ENCODE assay signal across 10 mouse cellular contexts in genomic region chr10:67047712-67048645, GRCm38 (mm10). TPM values are rescaled to one million over a fixed set of nuclear protein-coding genes. Genes with fewer than 3 reads are reported as not detected.
DNase-seq lines count a peak whose midpoint lies in the region; ATAC-seq and TF ChIP-seq lines count a peak whose summit lies in the region.
"Had no signal": no experiment of that assay in that cellular context is flagged by ENCODE, and none has a peak within 500 bp of the region (broad histone marks: within the 10 kb centered on the region; RNA-seq: fewer than 3 reads in every experiment).

No protein-coding gene starts in this region.

- peak; percentile 68 for DNase-seq in forebrain, embryonic 14.5 days (ENCODE audit: low spot score)
- DNase-seq in liver, postnatal 0 days: no peak
- DNase-seq in natural killer cell, adult 2 months (ENCODE audit: low spot score in 2 of 2): no peak
- no peak for DNase-seq in urinary bladder, postnatal 36 days (ENCODE audit: low spot score in 2 of 2)
- DNase-seq: cerebellum, adult 8-10 months; lung, postnatal 14 days had no signal

- H3K4me2 ChIP-seq in forebrain, embryonic 14.5 days (ENCODE audit: low read length): no peak overlapping the region
- no peak overlapping the region for H3K4me2 ChIP-seq in forebrain, embryonic 12.5 days
- H3K4me2 ChIP-seq in liver, postnatal 0 days (ENCODE audit: low read depth, low read length): no peak overlapping the region
- H3K4me2 ChIP-seq in liver, embryonic 12.5 days: no peak overlapping the region

- TF ChIP-seq CTCF in liver, postnatal 0 days (IDR thresholded peaks at IDR 0.05; ENCODE audit: low read depth): no peak
- TF ChIP-seq CTCF in embryonic fibroblast, embryonic 13.5 days (IDR thresholded peaks at IDR 0.05; ENCODE audit: borderline replicate concordance, insufficient read depth, low read length): no peak

- no peak overlapping the region for H3K4me3 ChIP-seq in forebrain, embryonic 14.5 days (ENCODE audit: low read depth, low read length)
- H3K4me3 ChIP-seq in forebrain, embryonic 12.5 days (replicated peaks): no peak overlapping the region
- H3K4me3 ChIP-seq in liver, postnatal 0 days (ENCODE audit: low read depth, low read length): no peak overlapping the region
- no peak overlapping the region for H3K4me3 ChIP-seq in liver, embryonic 12.5 days
- no peak overlapping the region for H3K4me3 ChIP-seq in embryonic fibroblast, embryonic 13.5 days (ENCODE audit: insufficient read depth, low read length)

- no peaks in the 10 kb centered on the region for H3K9me3 ChIP-seq in forebrain, embryonic 14.5 days (replicated peaks; ENCODE audit: control insufficient read depth, low read length)
- H3K9me3 ChIP-seq in forebrain, embryonic 12.5 days: no peaks in the 10 kb centered on the region
- no peaks in the 10 kb centered on the region for H3K9me3 ChIP-seq in liver, postnatal 0 days (ENCODE audit: low read length)
- no peaks in the 10 kb centered on the region for H3K9me3 ChIP-seq in liver, embryonic 12.5 days (replicated peaks)

- TF ChIP-seq EP300 in liver, postnatal 0 days (IDR thresholded peaks at IDR 0.05; ENCODE audit: low read depth): no peak

- 74% methylated on average over 18 of the region's 18 CpGs for WGBS in forebrain, embryonic 14.5 days
- WGBS in forebrain, embryonic 12.5 days: 86% methylated on average over 18 of the region's 18 CpGs
- WGBS in liver, postnatal 0 days (ENCODE audit: insufficient replicate concordance): 62% methylated on average over 18 of the region's 18 CpGs
- 73% methylated on average over 18 of the region's 18 CpGs for WGBS in liver, embryonic 12.5 days (ENCODE audit: insufficient replicate concordance)

- TF ChIP-seq POLR2A in embryonic fibroblast, embryonic 13.5 days (IDR thresholded peaks at IDR 0.05; ENCODE audit: low read depth, low read length): no peak

- H3K27me3 ChIP-seq in forebrain, embryonic 14.5 days (replicated peaks; ENCODE audit: control insufficient read depth, insufficient read depth, low read length): no peaks in the 10 kb centered on the region
- H3K27me3 ChIP-seq in forebrain, embryonic 12.5 days: no peaks in the 10 kb centered on the region
- H3K27me3 ChIP-seq in liver, postnatal 0 days (ENCODE audit: insufficient read depth, low read length): no peaks in the 10 kb centered on the region
- no peaks in the 10 kb centered on the region for H3K27me3 ChIP-seq in liver, embryonic 12.5 days (replicated peaks)

- peaks cover 22% of the 10 kb centered on the region for H3K4me1 ChIP-seq in forebrain, embryonic 14.5 days (ENCODE audit: control insufficient read depth, insufficient read depth, low read length)
- H3K4me1 ChIP-seq in forebrain, embryonic 12.5 days: peaks cover 48% of the 10 kb centered on the region
- peaks cover 36% of the 10 kb centered on the region for H3K4me1 ChIP-seq in liver, postnatal 0 days (ENCODE audit: insufficient read depth)
- peaks cover 33% of the 10 kb centered on the region for H3K4me1 ChIP-seq in liver, embryonic 12.5 days
- H3K4me1 ChIP-seq in embryonic fibroblast, embryonic 13.5 days (ENCODE audit: control insufficient read depth, insufficient read depth, low read length): peaks cover 12% of the 10 kb centered on the region

- peak; percentile 64; the same call in 1 of the 2 replicates for ATAC-seq in forebrain, embryonic 14.5 days
- no peak for ATAC-seq in forebrain, embryonic 12.5 days (ENCODE audit: low FRiP score)
- ATAC-seq in liver, postnatal 0 days: 0 out of 2 replicates have a peak, but pooled peaks have one; percentile 7
- no peak for ATAC-seq in liver, embryonic 12.5 days
- ATAC-seq in megakaryocyte progenitor cell, adult 5-6 weeks (replicated peaks; ENCODE audit: poor library complexity): peak; percentile 32

- H3K27ac ChIP-seq in forebrain, embryonic 14.5 days (ENCODE audit: low read depth, low read length): peak overlapping the region; percentile 40; the same call in 1 of the 2 replicates
- no peak overlapping the region for H3K27ac ChIP-seq in forebrain, embryonic 12.5 days
- peak overlapping the region; percentile 60 for H3K27ac ChIP-seq in liver, postnatal 0 days (ENCODE audit: low read depth)
- no peak overlapping the region for H3K27ac ChIP-seq in liver, embryonic 12.5 days
- H3K27ac ChIP-seq in embryonic fibroblast, embryonic 13.5 days (ENCODE audit: insufficient read depth, low read length): peak overlapping the region; percentile 4; the same call in 1 of the 2 replicates

- no peaks in the 10 kb centered on the region for H3K36me3 ChIP-seq in forebrain, embryonic 14.5 days (ENCODE audit: control insufficient read depth, insufficient read depth, low read length)
- 0 out of 2 replicates have a peak, but pooled peaks cover 5% of the 10 kb centered on the region for H3K36me3 ChIP-seq in forebrain, embryonic 12.5 days (replicated peaks)
- H3K36me3 ChIP-seq in liver, postnatal 0 days (replicated peaks; ENCODE audit: insufficient read depth, low read length): no peaks in the 10 kb centered on the region
- no peaks in the 10 kb centered on the region for H3K36me3 ChIP-seq in liver, embryonic 12.5 days

- no peak overlapping the region for H3K9ac ChIP-seq in forebrain, embryonic 14.5 days (ENCODE audit: low read length)
- H3K9ac ChIP-seq in forebrain, embryonic 12.5 days: no peak overlapping the region
- no peak overlapping the region for H3K9ac ChIP-seq in liver, postnatal 0 days (replicated peaks)
- H3K9ac ChIP-seq in liver, embryonic 12.5 days: no peak overlapping the region

RNA-seq across cellular contexts. Expression of gene Jmjd1c, which starts 47.9 kb away (rescaled TPM):
- 35.1 and 42.9 TPM in 2 replicates for polyA plus RNA-seq in forebrain, embryonic 14.5 days (2014; fragmentation: Nextera tagmentation; extraction: Ambion mirVana)
- 50.3 and 58.6 TPM in 2 replicates for polyA plus RNA-seq in forebrain, embryonic 12.5 days (2016; fragmentation: Nextera tagmentation; extraction: Ambion mirVana)
- 15.0 and 15.7 TPM in 2 replicates for polyA plus RNA-seq in liver, postnatal 0 days (2015; fragmentation: Nextera tagmentation; extraction: Ambion mirVana)
- 16.1 and 16.3 TPM in 2 replicates for polyA plus RNA-seq in liver, embryonic 12.5 days (2016; fragmentation: Nextera tagmentation; extraction: Ambion mirVana)
- polyA plus RNA-seq in embryonic fibroblast, embryonic 13.5 days (2011; ENCODE audit: insufficient read length, low read depth, missing spikeins): 34.1 and 40.2 TPM in 2 replicates
- 82.6 and 124 TPM in 2 replicates for total RNA-seq in megakaryocyte progenitor cell, adult 5-6 weeks (2015)
- 49.5 and 79.8 TPM in 2 replicates for total RNA-seq in megakaryocyte progenitor cell, adult 5-6 weeks (2017)

RNA-seq across cellular contexts. Expression of gene Reep3, which starts 48.8 kb away (rescaled TPM):
- polyA plus RNA-seq in forebrain, embryonic 14.5 days (2014; fragmentation: Nextera tagmentation; extraction: Ambion mirVana): 26.7 and 28.6 TPM in 2 replicates
- 43.8 and 46.9 TPM in 2 replicates for polyA plus RNA-seq in forebrain, embryonic 12.5 days (2016; fragmentation: Nextera tagmentation; extraction: Ambion mirVana)
- polyA plus RNA-seq in liver, postnatal 0 days (2015; fragmentation: Nextera tagmentation; extraction: Ambion mirVana): 18.5 and 19.6 TPM in 2 replicates
- 8.7 and 8.8 TPM in 2 replicates for polyA plus RNA-seq in liver, embryonic 12.5 days (2016; fragmentation: Nextera tagmentation; extraction: Ambion mirVana)
- polyA plus RNA-seq in embryonic fibroblast, embryonic 13.5 days (2011; ENCODE audit: insufficient read length, low read depth, missing spikeins): 71.6 and 76.0 TPM in 2 replicates
- total RNA-seq in megakaryocyte progenitor cell, adult 5-6 weeks (2015): 25.3 and 28.7 TPM in 2 replicates
- 12.1 and 12.2 TPM in 2 replicates for total RNA-seq in megakaryocyte progenitor cell, adult 5-6 weeks (2017)

Comparison
In these comparisons a context has a peak if more than half of its experiments do, and no peak if none do; other contexts are left out.
1. ATAC-seq: peak in forebrain, embryonic 14.5 days (single experiment), liver, postnatal 0 days (single experiment) and megakaryocyte progenitor cell, adult 5-6 weeks (single experiment); none in forebrain, embryonic 12.5 days (single experiment) and liver, embryonic 12.5 days (single experiment).
2. H3K27ac ChIP-seq: peak in forebrain, embryonic 14.5 days (single experiment), liver, postnatal 0 days (single experiment) and embryonic fibroblast, embryonic 13.5 days (single experiment); none in forebrain, embryonic 12.5 days (single experiment) and liver, embryonic 12.5 days (single experiment).